Mouse (Mus musculus): ENCODE results near the gene Grid2. TPM values are rescaled to one million over a fixed set of nuclear protein-coding genes. Genes with fewer than 3 reads are reported as not detected.

Gene Grid2
- polyA plus RNA-seq, 1 experiment from 2014 or later: 0.07 TPM

DNA sequence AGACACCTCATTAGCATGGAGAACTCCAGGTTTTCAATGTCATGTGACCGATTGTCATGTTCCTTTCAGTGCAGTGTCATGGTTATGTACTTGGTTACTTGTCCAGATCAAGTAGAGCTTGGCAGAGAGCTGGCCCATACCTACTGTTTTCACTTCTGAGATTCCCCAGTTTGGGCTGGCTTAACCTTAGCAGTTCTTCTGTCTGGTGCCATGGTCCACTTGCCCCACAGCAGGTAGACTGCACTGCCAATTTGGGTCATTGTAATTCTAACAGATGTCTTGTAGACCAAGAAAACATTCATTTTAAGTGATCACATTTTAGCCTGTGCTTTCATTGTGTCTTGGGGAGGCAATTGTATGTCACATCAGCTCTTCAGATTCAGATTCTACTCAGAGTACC, 990.3 kb downstream of the Grid2 start:
- Histone ChIP-seq H3K4me2 (no peak overlapping the region), H3K9me3 (replicated peaks) (no peaks in the 10 kb centered on the region), H3K27ac (no peak overlapping the region), H3K9ac (no peak overlapping the region), H3K4me3 (replicated peaks) (no peak overlapping the region), H3K4me1 (replicated peaks) (no peaks in the 10 kb centered on the region), H3K27me3 (no peaks in the 10 kb centered on the region), H3K36me3 (no peaks in the 10 kb centered on the region)
- DNase-seq (no peak), ATAC-seq (ENCODE audit: low read depth) (no peak)
- 56% methylated on average over 1 of the region's 1 CpGs for whole genome bisulfite sequencing (ENCODE audit: insufficient replicate concordance)

GRCm38 (mm10) chr6:64251041-64251440, 995.4 kb downstream of the Grid2 start:
- ATAC-seq (ENCODE audit: low read depth): no peak
- H3K9ac ChIP-seq: no peak overlapping the region
- no peak overlapping the region for H3K4me2 ChIP-seq
- 73% methylated on average over 1 of the region's 1 CpGs for WGBS (ENCODE audit: insufficient replicate concordance)
- H3K4me1 ChIP-seq (replicated peaks): no peaks in the 10 kb centered on the region
- no peaks in the 10 kb centered on the region for H3K9me3 ChIP-seq (replicated peaks)
- H3K27ac ChIP-seq: no peak overlapping the region
- no peaks in the 10 kb centered on the region for H3K27me3 ChIP-seq
- no peak for DNase-seq
- H3K36me3 ChIP-seq: no peaks in the 10 kb centered on the region
- H3K4me3 ChIP-seq (replicated peaks): no peak overlapping the region

DNA sequence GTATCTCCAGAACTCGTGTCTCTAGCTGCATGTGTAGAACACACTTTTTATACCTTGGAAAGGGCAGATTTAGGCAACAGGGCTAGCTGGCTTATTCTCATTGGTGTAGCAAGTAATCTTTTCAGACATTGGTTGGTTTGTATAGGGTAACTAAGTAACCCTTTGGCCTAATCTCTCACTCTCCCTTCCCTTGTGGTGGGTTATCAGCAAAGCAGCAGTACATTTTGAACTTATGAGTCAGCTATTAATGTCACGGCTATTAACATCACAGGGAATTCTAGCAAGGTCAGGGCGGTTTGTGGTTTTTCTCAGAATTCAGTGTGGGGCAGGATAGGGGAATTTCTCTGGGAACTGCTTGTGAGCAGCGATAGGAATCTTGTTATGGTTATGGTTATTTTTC, 1007.8 kb downstream of the Grid2 start:
- H3K36me3 ChIP-seq: no peaks in the 10 kb centered on the region
- DNase-seq (no peak), ATAC-seq (ENCODE audit: low read depth) (no peak)
- no peak overlapping the region for H3K9ac ChIP-seq
- H3K4me3 ChIP-seq (replicated peaks): no peak overlapping the region
- H3K9me3 ChIP-seq (replicated peaks): no peaks in the 10 kb centered on the region
- no peak overlapping the region for H3K4me2 ChIP-seq
- no peak overlapping the region for H3K27ac ChIP-seq
- WGBS (ENCODE audit: insufficient replicate concordance): 49% methylated on average over 4 of the region's 4 CpGs
- H3K4me1 ChIP-seq (replicated peaks): no peaks in the 10 kb centered on the region
- no peaks in the 10 kb centered on the region for H3K27me3 ChIP-seq

DNA sequence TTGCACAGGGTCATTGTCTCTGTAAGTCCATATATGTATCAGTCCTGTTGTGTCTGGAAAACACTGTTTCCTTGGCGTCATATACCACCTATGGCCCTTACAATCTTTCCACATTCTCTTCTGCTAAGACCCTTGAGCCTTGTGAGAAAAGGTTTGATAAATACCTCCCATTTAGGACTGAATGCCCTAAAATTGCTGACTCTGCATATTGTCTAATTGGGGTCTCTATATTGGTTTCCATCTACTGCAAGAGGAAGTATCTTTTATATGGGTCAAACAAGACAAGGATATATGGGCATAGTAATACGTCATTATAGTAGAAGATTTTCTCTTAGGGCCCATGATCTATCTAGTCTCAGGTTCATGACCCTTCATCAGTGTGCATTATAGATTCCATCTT, 1008.5 kb downstream of the Grid2 start:
- no peak for DNase-seq

DNA sequence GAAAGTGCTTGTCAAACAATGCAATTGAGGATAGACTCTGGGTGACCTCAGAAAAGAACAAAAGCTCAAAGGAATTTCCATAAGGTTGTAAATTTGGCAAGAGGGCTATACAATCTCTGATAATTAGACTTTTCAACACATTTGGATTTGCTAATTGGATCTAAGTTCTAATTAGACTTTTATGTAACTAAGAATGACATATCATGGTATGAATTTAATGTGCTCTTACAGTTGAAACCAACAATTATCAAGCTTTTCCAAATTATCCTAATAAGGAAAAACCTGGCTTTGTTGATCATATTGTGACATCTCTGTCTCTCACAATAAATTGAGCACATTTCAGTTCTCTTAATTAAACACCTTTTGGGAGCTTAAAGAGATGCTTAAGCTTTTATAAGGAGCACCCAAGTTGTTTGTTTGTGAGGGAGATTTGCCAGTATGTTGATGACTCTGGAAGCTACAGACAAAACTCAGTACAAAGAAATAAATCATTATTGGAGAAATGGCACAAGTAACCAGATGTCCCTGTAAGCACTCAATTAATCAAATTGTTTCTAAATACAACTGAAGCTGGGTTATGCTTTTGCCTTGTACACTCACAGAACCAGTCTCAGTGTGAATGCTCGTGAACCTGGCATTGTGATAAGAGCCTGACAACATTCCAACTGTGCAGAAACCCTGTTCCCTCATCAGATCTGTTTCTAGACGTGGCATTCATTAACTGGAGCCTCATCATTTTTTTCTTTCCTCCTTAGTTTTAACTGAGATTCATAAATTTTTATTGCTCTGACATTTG, 1018.8 kb downstream of the Grid2 start:
- no peaks in the 10 kb centered on the region for H3K9me3 ChIP-seq (replicated peaks)
- no peak overlapping the region for H3K9ac ChIP-seq
- H3K4me3 ChIP-seq (replicated peaks): no peak overlapping the region
- no peak overlapping the region for H3K4me2 ChIP-seq
- ATAC-seq (ENCODE audit: low read depth) (no peak), DNase-seq (no peak)
- no peaks in the 10 kb centered on the region for H3K36me3 ChIP-seq
- H3K27ac ChIP-seq: no peak overlapping the region
- 21% methylated on average over 2 of the region's 2 CpGs for WGBS (ENCODE audit: insufficient replicate concordance)
- H3K27me3 ChIP-seq: no peaks in the 10 kb centered on the region
- no peaks in the 10 kb centered on the region for H3K4me1 ChIP-seq (replicated peaks)

More for the DNA sequence above, 1008.5 kb downstream of the Grid2 start:
- Histone ChIP-seq H3K27me3 (no peaks in the 10 kb centered on the region), H3K4me2 (no peak overlapping the region), H3K27ac (no peak overlapping the region), H3K9ac (no peak overlapping the region), H3K4me3 (replicated peaks) (no peak overlapping the region), H3K4me1 (replicated peaks) (no peaks in the 10 kb centered on the region), H3K36me3 (no peaks in the 10 kb centered on the region), H3K9me3 (replicated peaks) (no peaks in the 10 kb centered on the region)
- ATAC-seq (ENCODE audit: low read depth): no peak
- 61% methylated on average over 2 of the region's 2 CpGs for WGBS (ENCODE audit: insufficient replicate concordance)

- no peaks in the 10 kb centered on the region for H3K36me3 ChIP-seq
- H3K4me1 ChIP-seq (replicated peaks): no peaks in the 10 kb centered on the region
- no peak overlapping the region for H3K9ac ChIP-seq
- no peaks in the 10 kb centered on the region for H3K27me3 ChIP-seq
- H3K4me3 ChIP-seq (replicated peaks): no peak overlapping the region
- no peak overlapping the region for H3K27ac ChIP-seq
- ATAC-seq (ENCODE audit: low read depth): no peak
- DNase-seq: no peak
- H3K9me3 ChIP-seq (replicated peaks): no peaks in the 10 kb centered on the region
- no peak overlapping the region for H3K4me2 ChIP-seq
- 54% methylated on average over 2 of the region's 2 CpGs for WGBS (ENCODE audit: insufficient replicate concordance)
Measured at GRCm38 (mm10) chr6:64279927-64280326, 1024.3 kb downstream of the Grid2 start.

GRCm38 (mm10) chr6:64293761-64294160, 1038.1 kb downstream of the Grid2 start:
- no peak for DNase-seq

GRCm38 (mm10) chr6:64297633-64298032, 1042.0 kb downstream of the Grid2 start:
- DNase-seq (no peak), ATAC-seq (ENCODE audit: low read depth) (no peak)
- Histone ChIP-seq H3K9me3 (replicated peaks) (no peaks in the 10 kb centered on the region), H3K9ac (no peak overlapping the region), H3K4me3 (replicated peaks) (no peak overlapping the region), H3K4me2 (no peak overlapping the region), H3K27ac (no peak overlapping the region), H3K4me1 (replicated peaks) (no peaks in the 10 kb centered on the region), H3K27me3 (no peaks in the 10 kb centered on the region), H3K36me3 (no peaks in the 10 kb centered on the region)
- WGBS (ENCODE audit: insufficient replicate concordance): 50% methylated on average over 1 of the region's 1 CpGs

More at GRCm38 (mm10) chr6:64293761-64294160, 1038.1 kb downstream of the Grid2 start:
- Histone ChIP-seq H3K4me2 (no peak overlapping the region), H3K27me3 (no peaks in the 10 kb centered on the region), H3K9me3 (replicated peaks) (no peaks in the 10 kb centered on the region), H3K4me3 (replicated peaks) (no peak overlapping the region), H3K9ac (no peak overlapping the region), H3K36me3 (no peaks in the 10 kb centered on the region), H3K27ac (no peak overlapping the region), H3K4me1 (replicated peaks) (no peaks in the 10 kb centered on the region)
- WGBS (ENCODE audit: insufficient replicate concordance): 58% methylated on average over 1 of the region's 1 CpGs
- no peak for ATAC-seq (ENCODE audit: low read depth)

- ATAC-seq (ENCODE audit: low read depth): no peak
- no peaks in the 10 kb centered on the region for H3K27me3 ChIP-seq
- DNase-seq: no peak
- H3K4me2 ChIP-seq: no peak overlapping the region
- H3K27ac ChIP-seq: no peak overlapping the region
- WGBS (ENCODE audit: insufficient replicate concordance): 49% methylated on average over 2 of the region's 2 CpGs
- H3K36me3 ChIP-seq: no peaks in the 10 kb centered on the region
- no peak overlapping the region for H3K4me3 ChIP-seq (replicated peaks)
- H3K9ac ChIP-seq: no peak overlapping the region
- H3K4me1 ChIP-seq (replicated peaks): no peaks in the 10 kb centered on the region
- no peaks in the 10 kb centered on the region for H3K9me3 ChIP-seq (replicated peaks)
Measured at GRCm38 (mm10) chr6:64304709-64305476, 1049.2 kb downstream of the Grid2 start.

- no peaks in the 10 kb centered on the region for H3K36me3 ChIP-seq
- WGBS (ENCODE audit: insufficient replicate concordance): 38% methylated on average over 1 of the region's 1 CpGs
- no peak overlapping the region for H3K4me3 ChIP-seq (replicated peaks)
- no peak for ATAC-seq (ENCODE audit: low read depth)
- H3K4me1 ChIP-seq (replicated peaks): no peaks in the 10 kb centered on the region
- DNase-seq: no peak
- no peaks in the 10 kb centered on the region for H3K9me3 ChIP-seq (replicated peaks)
- H3K27ac ChIP-seq: no peak overlapping the region
- H3K9ac ChIP-seq: no peak overlapping the region
- H3K27me3 ChIP-seq: no peaks in the 10 kb centered on the region
- no peak overlapping the region for H3K4me2 ChIP-seq
Measured at GRCm38 (mm10) chr6:64308631-64309030, 1053.0 kb downstream of the Grid2 start.

DNA sequence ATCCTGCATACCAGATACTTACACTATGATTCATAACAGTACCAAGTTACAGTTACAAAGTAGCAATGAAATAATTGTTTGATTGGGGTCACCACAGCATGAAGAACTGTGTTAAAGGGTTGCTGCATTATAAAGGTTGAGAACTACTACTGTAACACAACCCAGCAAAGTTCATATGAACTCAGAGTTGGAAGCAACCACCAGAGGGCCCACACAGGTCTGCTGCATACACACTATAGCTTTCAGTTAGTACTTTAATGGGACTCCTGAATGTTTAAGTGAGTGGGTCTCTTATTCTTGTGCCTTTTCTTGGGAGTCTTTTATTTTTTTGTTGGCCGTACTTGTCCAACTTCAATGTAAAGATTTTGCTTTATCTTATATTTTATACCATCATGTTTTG, 1057.5 kb downstream of the Grid2 start:
- WGBS (ENCODE audit: insufficient replicate concordance): 70% methylated on average over 1 of the region's 1 CpGs
- H3K4me3 ChIP-seq (replicated peaks): no peak overlapping the region
- no peak overlapping the region for H3K4me2 ChIP-seq
- no peaks in the 10 kb centered on the region for H3K4me1 ChIP-seq (replicated peaks)
- no peaks in the 10 kb centered on the region for H3K27me3 ChIP-seq
- no peaks in the 10 kb centered on the region for H3K9me3 ChIP-seq (replicated peaks)
- H3K36me3 ChIP-seq: no peaks in the 10 kb centered on the region
- DNase-seq (no peak), ATAC-seq (ENCODE audit: low read depth) (no peak)
- H3K27ac ChIP-seq: no peak overlapping the region
- H3K9ac ChIP-seq: no peak overlapping the region

Data from liver, embryonic 13.5 days (tissue).